In genomic region chrX:135687802-135688201, GRCm38 (mm10) we compare ENCODE assay signal across 18 mouse cellular contexts. TPM values are rescaled to one million over a fixed set of nuclear protein-coding genes. Genes with fewer than 3 reads are reported as not detected.
A peak's percentile ranks its signal among the peaks of the same experiment; 100 is the strongest.
DNase-seq lines count a peak whose midpoint lies in the region; ATAC-seq lines count a peak whose summit lies in the region.
"Had no signal": no experiment of that assay in that cellular context is flagged by ENCODE, and none has a peak within 500 bp of the region (broad histone marks: within the 10 kb centered on the region; RNA-seq: fewer than 3 reads in every experiment).

No protein-coding gene starts in this region.

- no peaks in the 10 kb centered on the region for H3K36me3 ChIP-seq in heart, embryonic 11.5 days (ENCODE audit: control insufficient read depth, insufficient read depth, low read length)
- H3K36me3 ChIP-seq: embryonic facial prominence, embryonic 10.5 days; embryonic facial prominence, embryonic 12.5 days; forebrain, embryonic 15.5 days had no signal

- no peak overlapping the region for H3K4me3 ChIP-seq in heart, embryonic 11.5 days (ENCODE audit: low read depth, low read length)
- H3K4me3 ChIP-seq: embryonic facial prominence, embryonic 10.5 days; embryonic facial prominence, embryonic 12.5 days; forebrain, embryonic 13.5 days; forebrain, embryonic 15.5 days had no signal

- H3K27me3 ChIP-seq in heart, embryonic 11.5 days (ENCODE audit: control insufficient read depth, insufficient read depth, low read length) = peaks cover 2% of the 10 kb centered on the region; the same call in 1 of the 2 replicates
- H3K27me3 ChIP-seq: forebrain, embryonic 15.5 days had no signal

- ATAC-seq in heart, embryonic 11.5 days (replicated peaks; ENCODE audit: insufficient number of reproducible peaks, low FRiP score, low TSS enrichment) = no peak
- ATAC-seq: forebrain, embryonic 13.5 days; forebrain, embryonic 15.5 days; forebrain, postnatal 0 days had no signal

- no peak overlapping the region for H3K9ac ChIP-seq in heart, embryonic 11.5 days (ENCODE audit: low read depth, low read length)
- H3K9ac ChIP-seq: embryonic facial prominence, embryonic 12.5 days; forebrain, embryonic 13.5 days; forebrain, embryonic 15.5 days; forebrain, postnatal 0 days had no signal

- no peaks in the 10 kb centered on the region for H3K9me3 ChIP-seq in heart, embryonic 11.5 days (replicated peaks; ENCODE audit: control insufficient read depth, low read length)
- H3K9me3 ChIP-seq: embryonic facial prominence, embryonic 10.5 days; embryonic facial prominence, embryonic 12.5 days; forebrain, embryonic 13.5 days; forebrain, embryonic 15.5 days had no signal

- peak; percentile 3 for DNase-seq in cerebellum, adult 11-12 months
- DNase-seq in cerebellum, postnatal 14 days = no peak
- peak; percentile 90 for DNase-seq in heart, adult 11 months
- peak; percentile 15 for DNase-seq in brain, adult 2 months (ENCODE audit: low read depth, low spot score)
- no peak for DNase-seq in frontal cortex, postnatal 36 days (ENCODE audit: low spot score in 2 of 2)
- DNase-seq: adrenal gland, postnatal 10 days; adrenal gland, postnatal 25 days; cerebellum, adult 9-10 months; forebrain, postnatal 0 days had no signal

- no peak overlapping the region for H3K27ac ChIP-seq in heart, embryonic 11.5 days (ENCODE audit: low read depth, low read length)
- H3K27ac ChIP-seq: embryonic facial prominence, embryonic 10.5 days; embryonic facial prominence, embryonic 12.5 days; forebrain, embryonic 13.5 days; forebrain, embryonic 15.5 days had no signal

- no peaks in the 10 kb centered on the region for H3K4me1 ChIP-seq in heart, embryonic 11.5 days (ENCODE audit: control insufficient read depth, insufficient read depth, low read length)
- H3K4me1 ChIP-seq: embryonic facial prominence, embryonic 10.5 days; embryonic facial prominence, embryonic 12.5 days; forebrain, embryonic 13.5 days; forebrain, embryonic 15.5 days had no signal

- 73% methylated on average over 3 of the region's 3 CpGs for WGBS in heart, embryonic 11.5 days (ENCODE audit: insufficient replicate concordance)

- H3K4me2 ChIP-seq in heart, embryonic 11.5 days = no peak overlapping the region
- H3K4me2 ChIP-seq: embryonic facial prominence, embryonic 12.5 days; forebrain, embryonic 13.5 days; forebrain, embryonic 15.5 days had no signal

RNA-seq across cellular contexts. Expression of gene Tcp11x2, which starts 5.8 kb away (rescaled TPM):
- not detected in 2 replicates for polyA plus RNA-seq in heart, embryonic 11.5 days (2014; fragmentation: Nextera tagmentation; extraction: Ambion mirVana)
- polyA plus RNA-seq: C2C12; cortical plate, adult 2 months; embryonic facial prominence, embryonic 12.5 days; embryonic facial prominence, embryonic 14.5 days; forebrain, embryonic 11.5 days; forebrain, embryonic 13.5 days; forebrain, embryonic 15.5 days; forebrain, postnatal 0 days had no signal

RNA-seq across cellular contexts. Expression of gene Tmsb15a, which starts 37.3 kb away (rescaled TPM):
- not detected in 2 replicates for polyA plus RNA-seq in heart, embryonic 11.5 days (2014; fragmentation: Nextera tagmentation; extraction: Ambion mirVana)
- polyA plus RNA-seq: C2C12; cortical plate, adult 2 months; embryonic facial prominence, embryonic 10.5 days; embryonic facial prominence, embryonic 12.5 days; forebrain, embryonic 11.5 days; forebrain, embryonic 13.5 days; forebrain, embryonic 15.5 days; forebrain, postnatal 0 days had no signal

RNA-seq across cellular contexts. Expression of gene Armcx5, which starts 54.7 kb away (rescaled TPM):
- polyA plus RNA-seq in heart, embryonic 11.5 days (2014; fragmentation: Nextera tagmentation; extraction: Ambion mirVana) = 6.9 and 9.4 TPM in 2 replicates

RNA-seq across cellular contexts. Expression of gene Gprasp1, which starts 54.7 kb away (rescaled TPM):
- 34.7 and 41.5 TPM in 2 replicates for polyA plus RNA-seq in heart, embryonic 11.5 days (2014; fragmentation: Nextera tagmentation; extraction: Ambion mirVana)

Comparison
In these comparisons a context has a peak if more than half of its experiments do, and no peak if none do; other contexts are left out.
1. DNase-seq: peak in cerebellum, adult 11-12 months (single experiment), heart, adult 11 months (single experiment) and brain, adult 2 months (single experiment); none in cerebellum, postnatal 14 days (0 of 2) and frontal cortex, postnatal 36 days (0 of 2).